Mouse (Mus musculus): ENCODE results near the gene Bmf. TPM values are rescaled to one million over a fixed set of nuclear protein-coding genes. Genes with fewer than 3 reads are reported as not detected.

Gene Bmf
- polyA plus RNA-seq, 1 experiment from 2014 or later: 8.5 TPM

GRCm38 (mm10) chr2:118529466-118530181 lies 19.9 kb downstream of the Bmf start:
- no peak overlapping the region for H3K4me3 ChIP-seq
- no peaks in the 10 kb centered on the region for H3K36me3 ChIP-seq
- H3K27me3 ChIP-seq: no peaks in the 10 kb centered on the region
- H3K9ac ChIP-seq: no peak overlapping the region
- peak; percentile 44 for ATAC-seq (ENCODE audit: borderline replicate concordance, extremely low read depth, low FRiP score, low TSS enrichment)
- peaks cover 51% of the 10 kb centered on the region for H3K4me1 ChIP-seq
- peak overlapping the region; percentile 57 for H3K27ac ChIP-seq
- no peaks in the 10 kb centered on the region for H3K9me3 ChIP-seq
- H3K4me2 ChIP-seq: no peak overlapping the region
- 23% methylated on average over 7 of the region's 7 CpGs for WGBS

GRCm38 (mm10) chr2:118526545-118526944 lies 22.9 kb downstream of the Bmf start:
- Histone ChIP-seq H3K27me3 (no peaks in the 10 kb centered on the region), H3K4me1 (peaks cover 42% of the 10 kb centered on the region), H3K9me3 (no peaks in the 10 kb centered on the region), H3K27ac (no peak overlapping the region), H3K4me3 (no peak overlapping the region), H3K4me2 (no peak overlapping the region), H3K9ac (no peak overlapping the region), H3K36me3 (no peaks in the 10 kb centered on the region)
- 77% methylated on average over 5 of the region's 5 CpGs for WGBS
- ATAC-seq (ENCODE audit: borderline replicate concordance, extremely low read depth, low FRiP score, low TSS enrichment): no peak

GRCm38 (mm10) chr2:118524811-118525210 lies 24.7 kb downstream of the Bmf start:
- WGBS: 88% methylated on average over 3 of the region's 3 CpGs
- no peaks in the 10 kb centered on the region for H3K36me3 ChIP-seq
- H3K4me2 ChIP-seq: no peak overlapping the region
- no peak for ATAC-seq (ENCODE audit: borderline replicate concordance, extremely low read depth, low FRiP score, low TSS enrichment)
- no peaks in the 10 kb centered on the region for H3K27me3 ChIP-seq
- no peak overlapping the region for H3K4me3 ChIP-seq
- no peak overlapping the region for H3K27ac ChIP-seq
- no peak overlapping the region for H3K9ac ChIP-seq
- H3K4me1 ChIP-seq: peaks cover 45% of the 10 kb centered on the region
- H3K9me3 ChIP-seq: no peaks in the 10 kb centered on the region

GRCm38 (mm10) chr2:118523163-118523730 lies 26.2 kb downstream of the Bmf start:
- Histone ChIP-seq H3K4me2 (no peak overlapping the region), H3K4me3 (no peak overlapping the region), H3K36me3 (no peaks in the 10 kb centered on the region), H3K4me1 (peaks cover 47% of the 10 kb centered on the region), H3K27me3 (no peaks in the 10 kb centered on the region), H3K9ac (no peak overlapping the region), H3K27ac (peak overlapping the region; percentile 51; the same call in 1 of the 2 replicates), H3K9me3 (no peaks in the 10 kb centered on the region)
- 40% methylated on average over 5 of the region's 5 CpGs for WGBS
- ATAC-seq (ENCODE audit: borderline replicate concordance, extremely low read depth, low FRiP score, low TSS enrichment): 0 out of 2 replicates have a peak, but pooled peaks have one; percentile 13

GRCm38 (mm10) chr2:118522265-118522664 lies 27.2 kb downstream of the Bmf start:
- no peaks in the 10 kb centered on the region for H3K36me3 ChIP-seq
- H3K9ac ChIP-seq: no peak overlapping the region
- H3K4me2 ChIP-seq: no peak overlapping the region
- peaks cover 47% of the 10 kb centered on the region for H3K4me1 ChIP-seq
- no peak for ATAC-seq (ENCODE audit: borderline replicate concordance, extremely low read depth, low FRiP score, low TSS enrichment)
- 0% methylated on average over 2 of the region's 2 CpGs for WGBS
- H3K4me3 ChIP-seq: no peak overlapping the region
- H3K9me3 ChIP-seq: no peaks in the 10 kb centered on the region
- H3K27ac ChIP-seq: peak overlapping the region; percentile 51
- no peaks in the 10 kb centered on the region for H3K27me3 ChIP-seq

GRCm38 (mm10) chr2:118520042-118520933 lies 29.2 kb downstream of the Bmf start:
- ATAC-seq (ENCODE audit: borderline replicate concordance, extremely low read depth, low FRiP score, low TSS enrichment): peak; percentile 82; the same call in 1 of the 2 replicates
- H3K36me3 ChIP-seq: no peaks in the 10 kb centered on the region
- H3K27me3 ChIP-seq: no peaks in the 10 kb centered on the region
- no peak overlapping the region for H3K4me3 ChIP-seq
- H3K27ac ChIP-seq: peak overlapping the region; percentile 76
- 34% methylated on average over 9 of the region's 9 CpGs for WGBS
- H3K9me3 ChIP-seq: no peaks in the 10 kb centered on the region
- no peak overlapping the region for H3K9ac ChIP-seq
- H3K4me1 ChIP-seq: peaks cover 47% of the 10 kb centered on the region
- H3K4me2 ChIP-seq: no peak overlapping the region

- peak overlapping the region; percentile 54 for H3K27ac ChIP-seq
- 70% methylated on average over 16 of the region's 16 CpGs for WGBS
- peaks cover 32% of the 10 kb centered on the region for H3K4me1 ChIP-seq
- H3K4me2 ChIP-seq: no peak overlapping the region
- H3K9me3 ChIP-seq: no peaks in the 10 kb centered on the region
- H3K4me3 ChIP-seq: no peak overlapping the region
- H3K36me3 ChIP-seq: no peaks in the 10 kb centered on the region
- H3K9ac ChIP-seq: no peak overlapping the region
- no peaks in the 10 kb centered on the region for H3K27me3 ChIP-seq
- ATAC-seq (ENCODE audit: borderline replicate concordance, extremely low read depth, low FRiP score, low TSS enrichment): no peak
These were observed 36.8 kb downstream of the Bmf start for GRCm38 (mm10) chr2:118512418-118513377.

- Histone ChIP-seq H3K9me3 (no peaks in the 10 kb centered on the region), H3K4me3 (no peak overlapping the region), H3K4me1 (peaks cover 32% of the 10 kb centered on the region), H3K36me3 (no peaks in the 10 kb centered on the region), H3K4me2 (no peak overlapping the region), H3K27ac (peak overlapping the region; percentile 54), H3K27me3 (no peaks in the 10 kb centered on the region), H3K9ac (no peak overlapping the region)
- no peak; the same call in 1 of the 2 replicates for ATAC-seq (ENCODE audit: borderline replicate concordance, extremely low read depth, low FRiP score, low TSS enrichment)
- WGBS: 45% methylated on average over 11 of the region's 11 CpGs
These were observed 37.6 kb downstream of the Bmf start for GRCm38 (mm10) chr2:118511779-118512417.

GRCm38 (mm10) chr2:118510447-118511310 lies 38.8 kb downstream of the Bmf start:
- H3K4me1 ChIP-seq: peaks cover 32% of the 10 kb centered on the region
- ATAC-seq (ENCODE audit: borderline replicate concordance, extremely low read depth, low FRiP score, low TSS enrichment): peak; percentile 84
- 34% methylated on average over 29 of the region's 29 CpGs for WGBS
- no peaks in the 10 kb centered on the region for H3K9me3 ChIP-seq
- peak overlapping the region; percentile 8; the same call in 1 of the 2 replicates for H3K9ac ChIP-seq
- H3K4me2 ChIP-seq: peak overlapping the region; percentile 21; the same call in 1 of the 2 replicates
- no peaks in the 10 kb centered on the region for H3K36me3 ChIP-seq
- H3K27ac ChIP-seq: peak overlapping the region; percentile 80
- H3K4me3 ChIP-seq: no peak overlapping the region
- H3K27me3 ChIP-seq: no peaks in the 10 kb centered on the region
